Mouse (Mus musculus) embryo, embryonic 11.5 days (tissue): ENCODE measurements around the gene Psmd9.

ENCODE experiments used
- DNase-seq: peaks from one replicate; pipeline ENCODE4 v3.0.0-alpha.2; 2012; ENCODE audit warnings: low read depth, low spot score

Gene Psmd9

DNA sequence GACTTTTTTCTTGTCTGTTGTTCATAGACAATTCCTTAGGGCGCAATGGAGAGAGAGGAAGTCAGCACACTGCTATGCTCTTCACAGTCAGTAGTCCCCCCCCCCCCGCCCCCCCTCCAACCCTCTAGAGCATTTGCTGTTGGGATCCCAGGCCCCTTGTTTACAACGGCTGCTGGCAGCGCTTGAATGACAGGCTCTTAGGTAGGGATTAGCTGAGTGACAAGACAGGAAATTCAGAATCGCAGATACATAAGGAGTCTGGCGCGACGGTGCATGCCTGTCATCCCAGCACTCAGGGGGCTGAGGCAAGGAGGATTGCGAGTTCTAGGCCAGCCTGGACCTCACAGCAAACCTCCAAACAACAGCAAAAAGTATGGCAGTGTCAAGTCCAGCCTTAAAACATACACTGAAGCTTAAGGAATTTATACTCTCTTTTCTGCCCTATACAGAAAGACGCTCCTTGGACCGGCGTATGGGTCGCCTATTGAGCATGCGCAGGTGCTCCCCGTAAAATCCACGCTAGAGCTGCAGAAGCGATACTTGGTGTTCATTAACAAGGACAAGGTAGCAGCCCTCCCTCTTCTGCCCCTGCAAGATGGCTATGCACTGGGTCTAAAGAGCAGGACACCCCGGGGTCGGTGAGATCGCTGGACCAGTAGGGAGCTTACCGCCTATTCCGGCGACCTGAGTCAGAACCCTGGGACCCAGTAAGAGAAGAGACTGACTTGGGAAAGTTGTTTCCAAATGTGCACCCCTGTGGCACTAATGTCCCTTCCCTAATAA, 128.0 kb downstream of the Psmd9 start:
- DNase-seq: no peak

GRCm38 (mm10) chr5:123297830-123298229, 128.6 kb downstream of the Psmd9 start:
- no peak for DNase-seq

DNA sequence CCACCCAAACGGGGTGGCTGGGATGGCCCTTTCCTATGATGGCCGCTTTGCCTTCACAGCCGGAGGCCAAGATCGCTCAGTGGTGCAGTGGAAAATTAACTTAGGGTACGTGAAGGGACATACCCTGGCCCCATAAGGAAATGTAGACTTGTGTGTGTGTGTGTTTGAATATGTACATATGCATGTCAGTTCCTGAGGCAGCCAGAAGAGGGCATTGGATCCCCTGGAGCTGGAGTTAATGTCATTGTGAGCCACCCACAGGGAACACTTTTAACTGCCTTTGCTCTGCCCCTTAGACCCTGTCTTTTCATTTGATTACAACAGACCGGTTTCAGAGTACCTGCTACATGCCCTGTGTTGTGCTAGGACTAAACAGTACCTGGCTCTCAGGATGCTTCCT, 129.3 kb downstream of the Psmd9 start:
- DNase-seq: no peak
